Mouse (Mus musculus): ENCODE measurements at regions not wholly inside any gene's neighbourhood (a gene's known extent, or its start where the extent isn't known, plus 50 kb on each side); places are given as distances from the start of the nearest gene placed in this dataset.
A peak's percentile ranks its signal among the peaks of the same experiment; 100 is the strongest.

DNA sequence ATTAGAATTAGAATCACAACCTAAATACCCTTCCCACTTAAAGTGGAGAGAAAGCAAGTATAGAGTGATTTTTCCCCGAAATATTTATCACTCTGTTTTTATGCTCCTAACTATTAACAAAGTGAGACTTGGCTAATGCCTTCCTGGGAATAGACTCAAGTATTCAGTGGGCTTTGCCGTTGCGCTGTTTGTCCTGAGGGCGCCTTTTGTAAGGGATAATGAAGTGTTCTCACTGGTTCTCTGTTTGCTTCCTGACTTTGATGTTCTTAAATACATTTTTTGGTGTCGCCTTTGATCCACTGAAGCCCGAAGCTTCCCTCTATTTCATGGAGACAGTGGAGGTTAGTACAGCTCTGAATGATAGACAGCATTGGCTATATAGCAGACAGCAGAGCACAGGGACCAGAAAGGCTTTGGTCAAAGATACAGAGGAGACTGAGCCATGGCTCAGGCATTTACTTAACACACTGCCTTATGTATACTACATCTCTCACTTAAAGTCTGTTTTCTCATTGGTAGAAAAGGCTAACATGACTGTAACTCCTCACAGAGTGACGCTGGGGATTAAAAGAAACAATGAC, 63.0 kb upstream of the Stxbp6 start:
- 68% methylated on average over 7 of the region's 7 CpGs for WGBS
- Histone ChIP-seq H3K9ac (no peak overlapping the region), H3K4me3 (replicated peaks) (no peak overlapping the region), H3K9me3 (replicated peaks) (no peaks in the 10 kb centered on the region), H3K4me2 (no peak overlapping the region), H3K4me1 (peaks cover 3% of the 10 kb centered on the region; the same call in 1 of the 2 replicates), H3K27me3 (no peaks in the 10 kb centered on the region), H3K36me3 (no peaks in the 10 kb centered on the region), H3K27ac (no peak overlapping the region)
- no peak for ATAC-seq (replicated peaks; ENCODE audit: low FRiP score)

DNA sequence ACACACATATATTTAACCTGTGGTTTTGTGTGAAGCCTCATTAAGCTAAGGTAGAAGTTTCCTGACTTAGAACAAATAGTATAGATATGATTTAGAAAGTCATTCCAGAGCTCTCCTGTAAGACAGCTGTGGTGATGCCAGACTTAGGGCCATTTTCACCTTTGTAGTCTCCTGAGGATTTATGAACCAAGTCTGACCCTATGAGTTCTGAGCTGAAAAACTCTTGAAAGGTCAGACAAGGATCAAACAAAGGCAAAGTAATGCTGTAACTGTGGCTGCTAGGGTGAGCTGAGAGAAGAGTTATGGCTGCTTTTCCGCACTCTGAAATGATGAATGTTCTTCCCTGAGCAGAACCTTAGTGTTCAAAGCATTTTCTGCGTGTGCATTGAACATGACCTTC, 58.9 kb upstream of the Stxbp6 start:
- 17% methylated on average over 2 of the region's 2 CpGs for WGBS
- ATAC-seq (replicated peaks; ENCODE audit: low FRiP score): peak; percentile 43; the same call in 1 of the 2 replicates

GRCm38 (mm10) chr12:45131139-45131538, 56.6 kb upstream of the Stxbp6 start:
- H3K9ac ChIP-seq: no peak overlapping the region
- no peaks in the 10 kb centered on the region for H3K9me3 ChIP-seq (replicated peaks)
- 86% methylated on average over 5 of the region's 5 CpGs for WGBS
- H3K4me1 ChIP-seq: peaks cover 3% of the 10 kb centered on the region; the same call in 1 of the 2 replicates
- no peaks in the 10 kb centered on the region for H3K36me3 ChIP-seq
- H3K4me2 ChIP-seq: no peak overlapping the region
- no peaks in the 10 kb centered on the region for H3K27me3 ChIP-seq
- ATAC-seq (replicated peaks; ENCODE audit: low FRiP score): no peak
- H3K4me3 ChIP-seq (replicated peaks): no peak overlapping the region
- H3K27ac ChIP-seq: no peak overlapping the region

More for the DNA sequence above, 58.9 kb upstream of the Stxbp6 start:
- H3K9me3 ChIP-seq (replicated peaks): no peaks in the 10 kb centered on the region
- H3K27ac ChIP-seq: no peak overlapping the region
- no peak overlapping the region for H3K9ac ChIP-seq
- H3K36me3 ChIP-seq: no peaks in the 10 kb centered on the region
- no peaks in the 10 kb centered on the region for H3K27me3 ChIP-seq
- H3K4me3 ChIP-seq (replicated peaks): no peak overlapping the region
- peaks cover 3% of the 10 kb centered on the region; the same call in 1 of the 2 replicates for H3K4me1 ChIP-seq
- no peak overlapping the region for H3K4me2 ChIP-seq

DNA sequence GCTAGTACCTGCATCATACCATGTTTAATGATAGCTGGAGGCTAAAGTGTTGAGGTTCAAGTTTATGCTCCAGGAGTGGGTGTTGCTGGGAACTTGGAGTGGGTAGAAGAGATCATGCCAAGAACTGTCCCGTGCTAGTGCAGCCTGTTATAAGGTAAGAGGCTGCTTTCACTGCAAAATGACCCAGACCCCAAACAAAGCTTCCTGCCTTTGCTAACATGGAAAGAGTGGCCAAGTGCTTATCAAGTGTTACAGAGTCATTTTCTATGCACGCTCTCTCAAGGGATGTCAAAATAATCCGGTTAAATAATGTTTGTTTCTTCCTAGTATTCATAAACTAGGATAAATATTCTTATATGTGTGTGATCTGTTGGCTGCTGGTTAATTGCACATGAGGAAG, 51.4 kb upstream of the Stxbp6 start:
- no peak overlapping the region for H3K27ac ChIP-seq
- no peaks in the 10 kb centered on the region for H3K4me1 ChIP-seq
- no peak overlapping the region for H3K9ac ChIP-seq
- 82% methylated on average over 3 of the region's 3 CpGs for WGBS
- no peak for ATAC-seq (replicated peaks; ENCODE audit: low FRiP score)
- no peaks in the 10 kb centered on the region for H3K36me3 ChIP-seq
- H3K4me3 ChIP-seq (replicated peaks): no peak overlapping the region
- no peak overlapping the region for H3K4me2 ChIP-seq
- H3K27me3 ChIP-seq: no peaks in the 10 kb centered on the region
- H3K9me3 ChIP-seq (replicated peaks): no peaks in the 10 kb centered on the region
